Mouse (Mus musculus) embryonic facial prominence, embryonic 11.5 days (tissue): Measurements from ENCODE around the gene Tmem129. TPM values are rescaled to one million over a fixed set of nuclear protein-coding genes. Genes with fewer than 3 reads are reported as not detected.

Source experiments
- ATAC-seq: fragments of 200-750 bp; cut with Nextera tagmentation; replicated peaks from 2 replicates; pipeline ENCODE4 v1.8.0; 2017; ENCODE audit warnings: low read depth; ENCODE audit not compliant: insufficient number of reproducible peaks, low FRiP score, low TSS enrichment
- DNase-seq: peaks from one replicate; pipeline ENCODE4 v3.0.0-alpha.2; 2015; ENCODE audit warnings: low spot score
- H3K27ac ChIP-seq: fragments of 300-500 bp; sonication (generic); replicated peaks from 2 replicates; pipeline ENCODE4 v1.5.1; 2014; ENCODE audit warnings: mild to moderate bottlenecking, low read depth, low read length, control low read depth
- H3K27me3 ChIP-seq: fragments of 300-500 bp; sonication (generic); 2 replicates; pipeline ENCODE4 v1.6.1; 2014; ENCODE audit warnings: mild to moderate bottlenecking, low read length, moderate library complexity, mixed read lengths; ENCODE audit not compliant: control insufficient read depth, insufficient read depth
- H3K36me3 ChIP-seq: fragments of 300-500 bp; sonication (generic); replicated peaks from 2 replicates; pipeline ENCODE4 v1.6.1; 2014; ENCODE audit warnings: low read depth, mild to moderate bottlenecking, low read length, moderate library complexity, mixed read lengths; ENCODE audit not compliant: control insufficient read depth, insufficient read depth
- H3K4me1 ChIP-seq: fragments of 300-500 bp; sonication (generic); 2 replicates; pipeline ENCODE4 v1.6.1; 2014; ENCODE audit warnings: low read length, mixed read lengths; ENCODE audit not compliant: control insufficient read depth, insufficient read depth
- H3K4me2 ChIP-seq: fragments of 300-500 bp; sonication (generic); 2 replicates; pipeline ENCODE4 v1.6.1; 2014; ENCODE audit warnings: low read depth, mild to moderate bottlenecking, control low read depth, low read length, moderate library complexity
- H3K4me3 ChIP-seq: fragments of 300-500 bp; sonication (generic); 2 replicates; pipeline ENCODE4 v1.5.1; 2014; ENCODE audit warnings: low read depth, low read length, control low read depth
- H3K9ac ChIP-seq: fragments of 300-500 bp; sonication (generic); replicated peaks from 2 replicates; pipeline ENCODE4 v1.6.1; 2014; ENCODE audit warnings: mild to moderate bottlenecking, control low read depth, low read length
- H3K9me3 ChIP-seq: fragments of 300-500 bp; sonication (generic); replicated peaks from 2 replicates; pipeline ENCODE4 v1.6.1; 2016; ENCODE audit warnings: mild to moderate bottlenecking, low read length, inconsistent platforms, mixed read lengths; ENCODE audit not compliant: control insufficient read depth
- WGBS: fragments of 180-500 bp; shearing (Covaris S2); extraction: QIAGEN DNeasy Blood & Tissue Kit; methylation state at CpG from one replicate; pipeline ENCODE4 v1.1.7; 2014; 5-methylcytosine and 5-hydroxymethylcytosine counted together
- polyA plus RNA-seq: library from polyadenylated mRNA; unstranded; fragments of >200 nt; fragmentation: Nextera tagmentation; extraction: Ambion mirVana; gene quantifications from 2 replicates; pipeline ENCODE4 v1.2.1, GENCODE M21; 2014

Tmem129 gene
- polyA plus RNA-seq, 1 experiment from 2014 or later = 38.6 TPM

GRCm38 (mm10) chr5:33700010-33700409 lies 41.8 kb upstream of the Tmem129 start:
- Histone ChIP-seq H3K4me1 (peaks cover 11% of the 10 kb centered on the region; the same call in 1 of the 2 replicates), H3K9me3 (no peaks in the 10 kb centered on the region), H3K27me3 (no peaks in the 10 kb centered on the region; the same call in 1 of the 2 replicates), H3K36me3 (no peaks in the 10 kb centered on the region), H3K9ac (no peak overlapping the region), H3K27ac (no peak overlapping the region), H3K4me3 (no peak overlapping the region), H3K4me2 (no peak overlapping the region)
- DNase-seq (no peak), ATAC-seq (no peak)
- 39% methylated on average over 13 of the region's 13 CpGs for WGBS

DNA sequence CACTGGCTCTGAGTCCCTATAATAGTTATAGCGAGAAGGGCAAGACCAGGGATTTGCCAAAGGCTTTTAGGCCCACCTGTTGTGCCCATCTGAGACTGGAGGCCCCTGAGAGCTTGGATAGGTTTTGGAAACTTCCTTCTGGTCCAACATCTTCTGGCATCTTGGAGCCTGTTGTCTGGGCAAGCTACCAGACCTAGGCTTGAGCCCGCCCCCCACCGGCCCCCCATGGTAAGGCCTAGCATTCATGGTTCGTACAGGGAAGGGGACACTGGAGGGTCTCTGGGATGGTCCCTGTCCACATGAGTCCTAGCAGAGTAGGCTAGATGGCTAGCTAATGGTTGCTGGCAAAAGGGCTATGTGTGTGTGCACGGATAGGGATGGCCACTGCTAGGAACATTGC lies 40.5 kb upstream of the Tmem129 start:
- no peak overlapping the region for H3K4me2 ChIP-seq
- H3K27me3 ChIP-seq = no peaks in the 10 kb centered on the region; the same call in 1 of the 2 replicates
- no peak overlapping the region for H3K9ac ChIP-seq
- no peak overlapping the region for H3K4me3 ChIP-seq
- no peaks in the 10 kb centered on the region for H3K9me3 ChIP-seq
- WGBS = 90% methylated on average over 5 of the region's 5 CpGs
- peaks cover 10% of the 10 kb centered on the region; the same call in 1 of the 2 replicates for H3K4me1 ChIP-seq
- H3K27ac ChIP-seq = no peak overlapping the region
- no peaks in the 10 kb centered on the region for H3K36me3 ChIP-seq
- no peak for DNase-seq
- ATAC-seq = no peak

DNA sequence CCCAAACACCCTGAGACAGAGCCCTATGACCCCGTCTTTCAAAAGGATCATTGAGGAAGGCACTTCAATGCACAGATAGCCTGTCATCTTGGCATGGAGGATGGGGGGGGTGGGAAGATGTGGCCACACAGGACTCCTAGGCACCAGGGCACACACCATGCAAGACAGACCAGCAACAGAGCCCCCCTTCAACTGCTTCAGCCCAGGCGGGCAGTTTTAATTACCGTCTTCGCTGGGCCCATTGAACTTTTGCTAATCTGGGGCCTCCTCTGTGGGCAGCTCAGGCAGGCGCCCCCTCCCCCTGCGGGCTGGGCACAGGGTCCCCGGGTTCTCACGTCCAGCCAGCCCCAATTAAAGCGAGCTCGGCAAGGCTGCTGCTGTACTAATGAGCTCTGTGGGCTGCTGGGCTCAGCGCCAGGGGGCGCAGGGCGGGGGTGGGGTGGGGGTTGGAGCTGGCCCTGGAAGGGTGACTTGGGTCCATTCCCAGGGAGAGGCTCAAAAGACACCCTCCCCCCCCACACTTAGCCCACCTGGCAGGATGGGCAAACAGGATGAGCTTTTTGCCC lies 39.8 kb upstream of the Tmem129 start:
- DNase-seq (no peak), ATAC-seq (no peak)
- Histone ChIP-seq H3K9ac (no peak overlapping the region), H3K4me3 (no peak overlapping the region), H3K4me2 (no peak overlapping the region), H3K9me3 (no peaks in the 10 kb centered on the region), H3K4me1 (peaks cover 10% of the 10 kb centered on the region; the same call in 1 of the 2 replicates), H3K27ac (no peak overlapping the region), H3K27me3 (no peaks in the 10 kb centered on the region; the same call in 1 of the 2 replicates), H3K36me3 (no peaks in the 10 kb centered on the region)
- 15% methylated on average over 13 of the region's 13 CpGs for WGBS

- peaks cover 12% of the 10 kb centered on the region; the same call in 1 of the 2 replicates for H3K4me1 ChIP-seq
- no peak overlapping the region for H3K4me3 ChIP-seq
- no peaks in the 10 kb centered on the region for H3K9me3 ChIP-seq
- no peak overlapping the region for H3K4me2 ChIP-seq
- DNase-seq = no peak
- H3K27ac ChIP-seq = no peak overlapping the region
- ATAC-seq = no peak
- H3K9ac ChIP-seq = no peak overlapping the region
- 47% methylated on average over 1 of the region's 1 CpGs for WGBS
- no peaks in the 10 kb centered on the region; the same call in 1 of the 2 replicates for H3K27me3 ChIP-seq
- H3K36me3 ChIP-seq = no peaks in the 10 kb centered on the region
These were observed 39.3 kb upstream of the Tmem129 start for GRCm38 (mm10) chr5:33697534-33697933.

- H3K9ac ChIP-seq = no peak overlapping the region
- no peaks in the 10 kb centered on the region for H3K36me3 ChIP-seq
- H3K4me3 ChIP-seq = no peak overlapping the region
- WGBS = 49% methylated on average over 5 of the region's 5 CpGs
- DNase-seq = no peak
- H3K27ac ChIP-seq = no peak overlapping the region
- no peak for ATAC-seq
- H3K4me2 ChIP-seq = no peak overlapping the region
- H3K9me3 ChIP-seq = no peaks in the 10 kb centered on the region
- H3K4me1 ChIP-seq = peaks cover 16% of the 10 kb centered on the region; the same call in 1 of the 2 replicates
- no peaks in the 10 kb centered on the region; the same call in 1 of the 2 replicates for H3K27me3 ChIP-seq
These were observed 38.2 kb upstream of the Tmem129 start for GRCm38 (mm10) chr5:33696430-33696829.

DNA sequence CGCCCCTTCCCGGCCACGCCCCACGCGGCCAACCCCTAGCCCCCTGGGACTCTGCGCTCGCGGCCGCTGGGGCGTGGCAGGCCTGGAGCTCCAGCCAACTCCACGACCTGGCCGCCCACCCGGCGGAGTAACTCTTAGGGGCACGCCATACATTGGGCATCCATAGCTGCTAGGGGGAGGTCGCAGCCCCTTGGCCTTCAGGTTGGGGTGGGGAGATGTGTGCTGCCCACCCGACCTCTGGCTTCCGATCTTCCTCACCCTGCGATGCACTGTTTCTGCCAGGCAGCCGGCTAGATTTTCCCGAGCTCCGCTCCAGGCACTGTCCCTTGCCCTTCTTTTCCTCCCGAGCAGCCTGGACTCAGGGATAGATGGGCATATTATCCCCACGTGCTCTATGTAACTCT lies 37.5 kb upstream of the Tmem129 start:
- Histone ChIP-seq H3K36me3 (no peaks in the 10 kb centered on the region), H3K9me3 (no peaks in the 10 kb centered on the region), H3K27me3 (no peaks in the 10 kb centered on the region; the same call in 1 of the 2 replicates), H3K9ac (peak overlapping the region; percentile 68), H3K4me3 (peak overlapping the region; percentile 38), H3K4me2 (peak overlapping the region; percentile 87), H3K4me1 (peaks cover 16% of the 10 kb centered on the region; the same call in 1 of the 2 replicates), H3K27ac (peak overlapping the region; percentile 54)
- ATAC-seq = peak; percentile 4; the same call in 1 of the 2 replicates
- DNase-seq = no peak
- WGBS = 2% methylated on average over 24 of the region's 24 CpGs

- Histone ChIP-seq H3K4me2 (peak overlapping the region; percentile 87), H3K9me3 (no peaks in the 10 kb centered on the region), H3K27me3 (no peaks in the 10 kb centered on the region; the same call in 1 of the 2 replicates), H3K9ac (peak overlapping the region; percentile 68), H3K27ac (peak overlapping the region; percentile 54), H3K4me1 (peaks cover 14% of the 10 kb centered on the region; the same call in 1 of the 2 replicates), H3K4me3 (peak overlapping the region; percentile 38), H3K36me3 (no peaks in the 10 kb centered on the region)
- 2% methylated on average over 68 of the region's 71 CpGs for WGBS
- DNase-seq = peak; percentile 66
- peak; percentile 74 for ATAC-seq
These were observed 36.9 kb upstream of the Tmem129 start for GRCm38 (mm10) chr5:33694848-33695717.
